In the genomic region with DNA sequence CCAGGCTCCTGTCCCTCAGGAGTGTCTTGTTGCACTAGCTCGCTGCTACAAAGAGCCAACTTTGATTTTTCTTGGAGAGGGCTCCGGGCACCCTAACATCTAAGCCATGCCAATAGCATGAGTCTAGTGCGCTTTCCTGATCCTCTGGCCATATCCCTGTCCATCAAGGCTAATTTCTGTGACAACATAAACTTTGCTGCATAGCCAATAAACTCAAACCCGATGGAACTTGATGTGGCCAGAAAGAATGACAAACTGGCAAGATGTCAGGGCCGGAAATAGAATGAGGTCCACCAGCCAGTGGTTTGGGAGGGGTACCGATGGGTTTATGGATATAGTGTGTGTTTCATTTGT, we compare ENCODE assay signal across 32 mouse cellular contexts.
DNase-seq lines count a peak whose midpoint lies in the region; ATAC-seq and TF ChIP-seq lines count a peak whose summit lies in the region.
"Had no signal": no experiment of that assay in that cellular context is flagged by ENCODE, and none has a peak within 500 bp of the region (broad histone marks: within the 10 kb centered on the region; RNA-seq: fewer than 3 reads in every experiment).

No protein-coding gene starts in this region.

- H3K36me3 ChIP-seq in embryonic facial prominence, embryonic 13.5 days, result no peaks in the 10 kb centered on the region
- no peaks in the 10 kb centered on the region for H3K36me3 ChIP-seq in myocyte (ENCODE audit: control insufficient read depth, insufficient read depth)
- H3K36me3 ChIP-seq in hindbrain, embryonic 11.5 days (ENCODE audit: control insufficient read depth, insufficient read depth, low read length), result no peaks in the 10 kb centered on the region
- H3K36me3 ChIP-seq: forebrain, embryonic 12.5 days; forebrain, embryonic 15.5 days; G1E; heart, embryonic 12.5 days; heart, embryonic 15.5 days; hindbrain, embryonic 10.5 days had no signal

- H3K9me3 ChIP-seq in embryonic facial prominence, embryonic 13.5 days, result no peaks in the 10 kb centered on the region
- no peaks in the 10 kb centered on the region for H3K9me3 ChIP-seq in hindbrain, embryonic 11.5 days (ENCODE audit: control insufficient read depth, low read length)
- H3K9me3 ChIP-seq: forebrain, embryonic 12.5 days; forebrain, embryonic 15.5 days; heart, embryonic 12.5 days; heart, embryonic 15.5 days; hindbrain, embryonic 10.5 days had no signal

- no peak for ATAC-seq in embryonic facial prominence, embryonic 13.5 days (ENCODE audit: insufficient number of reproducible peaks, insufficient read depth, low FRiP score, low TSS enrichment, low read depth)
- ATAC-seq in hindbrain, embryonic 11.5 days (ENCODE audit: low FRiP score), result no peak
- ATAC-seq: forebrain, embryonic 15.5 days; hindbrain, postnatal 0 days; inflammation-experienced regulatory T-cells, adult 6 months; intestine, postnatal 0 days had no signal

- H3K27me3 ChIP-seq in embryonic facial prominence, embryonic 13.5 days, result peaks cover 3% of the 10 kb centered on the region; the same call in 1 of the 2 replicates
- no peaks in the 10 kb centered on the region for H3K27me3 ChIP-seq in myocyte (ENCODE audit: control insufficient read depth, insufficient read depth, insufficient read length)
- H3K27me3 ChIP-seq in hindbrain, embryonic 11.5 days (ENCODE audit: control insufficient read depth, insufficient read depth, low read length), result no peaks in the 10 kb centered on the region
- H3K27me3 ChIP-seq: CH12.LX; forebrain, embryonic 12.5 days; forebrain, embryonic 15.5 days; heart, embryonic 12.5 days; heart, embryonic 15.5 days had no signal

- no peak overlapping the region for H3K9ac ChIP-seq in embryonic facial prominence, embryonic 13.5 days
- no peak overlapping the region for H3K9ac ChIP-seq in hindbrain, embryonic 11.5 days (ENCODE audit: low read depth, low read length)
- H3K9ac ChIP-seq: forebrain, embryonic 12.5 days; forebrain, embryonic 15.5 days; heart, embryonic 12.5 days; heart, embryonic 15.5 days; hindbrain, embryonic 14.5 days had no signal

- H3K4me2 ChIP-seq in embryonic facial prominence, embryonic 13.5 days, result no peak overlapping the region
- peak overlapping the region; percentile 18 for H3K4me2 ChIP-seq in myocyte (ENCODE audit: low read depth)
- H3K4me2 ChIP-seq in hindbrain, embryonic 11.5 days (replicated peaks; ENCODE audit: low read depth, low read length), result no peak overlapping the region
- H3K4me2 ChIP-seq: forebrain, embryonic 12.5 days; forebrain, embryonic 15.5 days; heart, embryonic 12.5 days; heart, embryonic 15.5 days; hindbrain, embryonic 14.5 days had no signal

- no peak overlapping the region for H3K4me3 ChIP-seq in embryonic facial prominence, embryonic 13.5 days
- no peak overlapping the region for H3K4me3 ChIP-seq in embryonic fibroblast, embryonic 13.5 days (ENCODE audit: insufficient read depth, low read length)
- H3K4me3 ChIP-seq in myocyte, result no peak overlapping the region
- no peak overlapping the region for H3K4me3 ChIP-seq in hindbrain, embryonic 11.5 days (ENCODE audit: low read depth, low read length)
- H3K4me3 ChIP-seq: erythroblast, embryonic 14.5 days; forebrain, embryonic 12.5 days; forebrain, embryonic 15.5 days; heart, embryonic 12.5 days; heart, embryonic 15.5 days; hindbrain, embryonic 10.5 days had no signal

- no peak for TF ChIP-seq POLR2A in embryonic fibroblast, embryonic 13.5 days (IDR thresholded peaks at IDR 0.05; ENCODE audit: low read depth, low read length)
- no peak for TF ChIP-seq POLR2A in myocyte (IDR thresholded peaks at IDR 0.05; ENCODE audit: insufficient read length, low read depth)

- peak; percentile 7 for DNase-seq in adrenal gland, postnatal 10 days
- no peak for DNase-seq in adrenal gland, adult 18-20 months (ENCODE audit: low spot score in 2 of 2)
- DNase-seq in spleen, postnatal 14 days (ENCODE audit: low spot score in 2 of 2), result no peak
- no peak for DNase-seq in c-Kit-positive CD71-positive TER-119-positive erythroid progenitor cells, embryonic 14.5 days (ENCODE audit: low spot score)
- DNase-seq in hindbrain, embryonic 11.5 days (ENCODE audit: low spot score), result no peak
- DNase-seq: adrenal gland, adult 8-10 months; adrenal gland, postnatal 36 days; B cell, adult 2 months; cerebellum, adult 11 months; cerebellum, adult 8-10 months; cerebellum, postnatal 10 days; cerebellum, postnatal 36 days; embryo, embryonic 11 days; gastrocnemius, postnatal 25 days; heart, adult 18-20 months; heart, postnatal 10 days; heart, postnatal 36 days had no signal

- no peak overlapping the region for H3ac ChIP-seq in myocyte (ENCODE audit: control insufficient read depth, insufficient read length)

- peak overlapping the region; percentile 56 for H3K27ac ChIP-seq in embryonic facial prominence, embryonic 13.5 days
- peak overlapping the region; percentile 74 for H3K27ac ChIP-seq in embryonic fibroblast, embryonic 13.5 days (ENCODE audit: insufficient read depth, low read length)
- no peak overlapping the region for H3K27ac ChIP-seq in hindbrain, embryonic 11.5 days (ENCODE audit: low read depth, low read length)
- H3K27ac ChIP-seq: forebrain, embryonic 12.5 days; forebrain, embryonic 15.5 days; heart, embryonic 15.5 days; hindbrain, embryonic 10.5 days; hindbrain, embryonic 14.5 days; hindbrain, postnatal 0 days had no signal

- WGBS in embryonic facial prominence, embryonic 13.5 days, result 75% methylated on average over 6 of the region's 6 CpGs
- WGBS in hindbrain, embryonic 11.5 days, result 89% methylated on average over 6 of the region's 6 CpGs

- H3K4me1 ChIP-seq in embryonic facial prominence, embryonic 13.5 days, result peaks cover 28% of the 10 kb centered on the region
- peaks cover 12% of the 10 kb centered on the region for H3K4me1 ChIP-seq in embryonic fibroblast, embryonic 13.5 days (ENCODE audit: control insufficient read depth, insufficient read depth, low read length)
- no peaks in the 10 kb centered on the region for H3K4me1 ChIP-seq in hindbrain, embryonic 11.5 days (replicated peaks; ENCODE audit: control insufficient read depth, insufficient read depth, low read length)
- H3K4me1 ChIP-seq: heart, embryonic 12.5 days; heart, embryonic 15.5 days had no signal

- H3K79me2 ChIP-seq in myocyte (ENCODE audit: control insufficient read depth, insufficient read depth), result no peaks in the 10 kb centered on the region

- no peak for TF ChIP-seq CTCF in embryonic fibroblast, embryonic 13.5 days (IDR thresholded peaks at IDR 0.05; ENCODE audit: borderline replicate concordance, insufficient read depth, low read length)

TF ChIP-seq in myocyte, 11 proteins besides CTCF, POLR2A, EP300 and RAD21:
- TF ChIP-seq E2F4 (IDR thresholded peaks at IDR 0.05; ENCODE audit: insufficient read depth) (no peak), MAX (IDR thresholded peaks at IDR 0.05; ENCODE audit: low read depth) (no peak), SRF (IDR thresholded peaks at IDR 0.05; ENCODE audit: control insufficient read depth, insufficient read length, low read depth) (no peak), MYOD1 (IDR thresholded peaks at IDR 0.05; ENCODE audit: control insufficient read depth in 1 of 3, insufficient read length in 2 of 3, low read depth in 2 of 3) (no peak), REST (IDR thresholded peaks at IDR 0.05; ENCODE audit: insufficient read depth, insufficient read length) (no peak), TCF3 (IDR thresholded peaks at IDR 0.05; ENCODE audit: insufficient read length, low read depth) (no peak), CEBPB (IDR thresholded peaks at IDR 0.05; ENCODE audit: insufficient read depth, poor library complexity, severe bottlenecking) (no peak), USF1 (IDR thresholded peaks at IDR 0.05; ENCODE audit: low read depth) (no peak), POLR2AphosphoS2 (IDR thresholded peaks at IDR 0.05; ENCODE audit: insufficient read length, low read depth) (no peak), TCF12 (IDR thresholded peaks at IDR 0.05; ENCODE audit: insufficient read depth, poor library complexity, severe bottlenecking) (no peak), MYOG (IDR thresholded peaks at IDR 0.05; ENCODE audit: control insufficient read depth in 1 of 3, insufficient read depth in 1 of 3, insufficient read length in 2 of 3, low read depth in 2 of 3) (no peak)
